Mouse (Mus musculus) bone marrow, adult 2 months (tissue): ENCODE results near the gene Uqcr10.

Experiments used
- CTCF ChIP-seq: fragments of 200-500 bp; IDR thresholded peaks from 2 replicates; pipeline ENCODE4 v1.5.1; 2011; ENCODE audit warnings: low read length, control low read depth; ENCODE audit not compliant: control insufficient read depth, insufficient read depth
- POLR2A ChIP-seq: fragments of 200-500 bp; IDR thresholded peaks from 2 replicates; pipeline ENCODE4 v1.6.1; 2011; ENCODE audit warnings: low read depth, mild to moderate bottlenecking, control low read depth, low read length, borderline replicate concordance; ENCODE audit not compliant: control insufficient read depth

DNA sequence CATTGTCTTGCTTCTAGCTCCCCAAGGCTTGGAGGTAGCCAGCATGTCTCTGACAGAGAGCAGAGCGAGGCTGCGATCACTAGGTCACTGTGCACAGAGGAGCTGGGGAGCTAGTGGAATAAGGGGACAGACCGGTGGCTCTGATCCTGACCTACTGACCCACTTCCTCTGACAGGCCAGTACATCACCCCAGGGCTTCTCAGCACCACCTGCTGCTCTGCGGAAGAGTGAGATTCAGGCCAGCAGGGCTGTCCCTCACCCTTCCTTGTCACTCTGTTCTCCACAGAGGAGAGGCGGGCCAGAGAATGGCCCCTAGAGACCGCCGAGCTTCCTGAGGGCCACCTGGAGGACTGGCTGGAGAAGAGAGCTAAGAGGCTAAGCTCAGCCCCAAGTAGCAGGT, 27.6 kb upstream of the Uqcr10 start:
- TF ChIP-seq CTCF (no peak), POLR2A (no peak)
